Mouse (Mus musculus) T-cell, adult 2 months (primary cell): ENCODE measurements around the gene Methig1.
"Not testable (repeated sequence)": the region's sequence is repeated elsewhere in the genome, so short reads cannot be mapped to it uniquely, and the experiment has no call there.

ENCODE experiments used
- DNase-seq: peaks from one replicate; pipeline ENCODE4 v3.0.0; 2022; ENCODE audit warnings: low spot score

Methig1 gene

GRCm38 (mm10) chr15:100400592-100401250 is 47.8 kb downstream of the Methig1 start:
- DNase-seq: no peak

- no peak for DNase-seq
These were observed 48.9 kb downstream of the Methig1 start for GRCm38 (mm10) chr15:100401811-100402210.

DNA sequence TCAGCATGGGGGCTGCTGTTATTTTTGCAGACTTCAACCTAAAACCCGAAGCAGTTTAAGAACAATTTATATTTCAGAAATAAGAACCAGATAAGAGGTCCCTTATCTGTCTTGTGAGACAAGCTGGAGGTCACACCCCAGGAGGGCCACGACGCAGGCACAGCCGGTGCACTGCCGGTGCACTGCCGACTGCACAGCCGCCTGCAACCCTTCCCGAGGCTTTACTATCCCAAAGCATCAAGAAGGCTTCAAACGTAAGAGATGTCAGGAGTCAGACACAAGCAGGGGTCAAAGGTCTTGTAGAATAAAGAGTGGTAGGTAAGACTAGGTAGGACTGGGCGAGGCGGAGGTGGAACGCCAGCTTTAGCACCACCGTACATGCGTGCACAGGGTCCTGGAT is 49.4 kb downstream of the Methig1 start:
- DNase-seq: no peak

- DNase-seq: no peak
These were observed 49.8 kb downstream of the Methig1 start for GRCm38 (mm10) chr15:100402798-100403197.

DNA sequence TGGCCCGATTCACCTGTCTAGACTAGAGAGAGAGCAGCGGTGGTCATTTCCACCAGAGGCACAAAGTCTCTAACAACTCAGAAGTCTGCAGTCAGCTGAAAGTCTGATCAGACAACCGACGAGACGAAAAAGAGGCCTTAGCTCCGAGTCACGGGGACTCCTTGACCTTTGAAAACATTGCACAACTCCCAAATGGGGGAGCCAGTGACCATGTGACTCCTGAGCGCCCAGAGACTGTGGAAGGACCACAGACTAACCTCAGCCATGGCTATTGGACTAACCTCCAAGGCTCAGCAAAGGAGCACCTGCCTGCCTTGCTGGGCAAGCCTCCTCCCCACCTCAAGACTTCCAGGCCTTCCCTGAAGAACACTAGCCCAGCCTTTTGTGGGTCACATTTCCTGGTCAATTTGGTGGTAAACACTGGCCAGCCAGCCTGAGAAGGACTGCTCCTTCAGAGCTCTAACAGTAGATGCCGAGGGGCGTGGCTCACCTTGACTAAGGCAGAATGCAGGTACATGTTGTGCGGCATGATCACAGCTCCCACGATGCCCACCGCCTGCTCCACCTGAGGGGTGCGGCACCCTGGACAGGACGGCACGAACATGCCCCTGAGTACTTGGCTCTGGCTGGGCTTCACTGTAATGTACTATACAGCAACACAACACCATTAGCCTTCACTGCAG is 50.5 kb downstream of the Methig1 start:
- DNase-seq: no peak

DNA sequence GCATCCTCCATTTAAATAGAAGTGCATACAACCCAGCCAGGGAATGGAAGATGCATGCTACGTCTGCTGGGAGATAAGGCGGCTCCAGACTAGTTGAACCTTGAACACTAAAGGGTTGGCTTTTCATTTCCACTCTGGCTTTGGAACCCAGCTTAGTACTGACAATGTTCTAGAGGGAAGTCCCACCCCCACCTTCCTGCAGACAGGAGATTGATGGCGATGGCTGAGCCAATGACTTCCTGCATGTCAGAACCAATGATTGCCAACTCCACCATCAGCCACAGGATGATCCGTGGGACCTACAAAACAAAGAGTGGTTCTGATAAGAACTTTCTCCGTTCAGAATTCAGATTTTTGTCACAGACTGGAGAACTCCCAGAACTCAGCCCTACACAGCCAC is 53.1 kb downstream of the Methig1 start:
- DNase-seq: no peak

DNA sequence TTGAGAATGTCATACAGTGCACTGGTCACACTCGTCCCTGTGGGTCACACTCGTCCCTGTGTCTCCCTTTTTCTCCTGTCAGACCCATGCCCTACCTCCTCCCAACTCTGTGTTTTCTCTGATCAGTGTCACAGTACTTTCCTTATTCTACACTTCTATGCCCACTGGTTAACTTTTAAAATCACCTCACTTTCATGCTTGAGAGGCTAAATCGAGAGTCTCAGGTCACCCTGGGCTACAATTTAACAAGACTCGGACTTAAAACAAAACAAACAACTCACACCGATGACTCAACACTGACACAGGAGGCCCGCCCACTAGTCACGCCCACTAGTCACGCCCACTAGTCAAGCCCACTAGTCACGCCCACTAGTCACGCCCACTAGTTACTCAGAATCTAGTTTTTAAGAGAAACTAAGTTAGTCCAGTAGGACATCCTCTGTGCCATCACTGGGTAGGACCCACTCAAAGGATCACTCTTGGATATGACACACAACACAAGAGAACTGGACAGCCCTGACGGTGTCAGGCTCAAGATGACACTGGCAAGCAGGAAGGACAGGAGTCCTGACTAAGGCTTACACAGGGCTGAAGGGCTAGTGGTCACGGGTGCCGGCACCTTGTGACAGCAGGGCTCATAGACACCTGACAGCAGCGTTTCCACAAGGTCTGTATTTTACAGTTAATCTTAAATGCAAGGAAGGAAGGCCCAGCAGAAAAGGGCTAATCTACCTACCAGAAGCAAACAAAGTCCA is 58.1 kb downstream of the Methig1 start:
- no peak for DNase-seq

DNA sequence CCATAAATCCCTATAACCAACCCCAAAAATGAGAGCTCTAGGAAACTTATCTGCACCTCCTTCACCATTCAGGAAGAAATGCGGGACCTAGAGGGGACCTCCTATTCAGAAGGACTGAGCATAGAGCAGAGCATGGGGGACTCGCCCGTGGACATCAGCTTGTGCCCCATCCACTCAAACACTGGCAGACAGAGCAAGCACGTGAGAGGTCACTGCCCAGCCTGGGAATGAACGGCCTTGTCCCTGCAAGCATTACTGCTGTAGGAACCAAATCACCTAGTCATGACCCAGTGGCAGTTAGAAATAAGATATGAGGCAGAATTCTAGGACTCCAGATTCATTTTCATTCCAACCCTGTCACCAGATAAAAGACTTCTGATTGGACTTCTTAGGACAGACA is 58.8 kb downstream of the Methig1 start:
- no peak for DNase-seq

GRCm38 (mm10) chr15:100413306-100413705 is 60.4 kb downstream of the Methig1 start:
- DNase-seq: no peak

DNA sequence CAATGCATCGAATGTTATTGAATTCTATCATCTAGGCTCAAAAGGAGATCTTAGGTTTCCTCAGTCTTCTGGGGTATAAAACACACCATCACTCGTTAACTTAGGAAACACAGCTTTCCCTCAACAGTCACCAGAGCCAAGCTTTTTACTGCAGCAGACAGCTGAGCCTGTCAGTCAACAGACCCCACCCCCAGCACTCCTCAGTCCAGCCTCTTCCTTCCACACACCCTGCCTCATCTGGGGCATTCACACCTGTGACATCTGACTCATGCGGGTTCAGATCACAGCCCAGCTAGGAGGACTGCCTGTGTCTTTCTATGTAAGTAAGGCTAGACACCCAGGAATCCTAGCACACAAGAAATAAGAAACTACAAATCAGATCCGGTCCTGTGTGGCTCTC is 61.1 kb downstream of the Methig1 start:
- DNase-seq: peak; percentile 67

- no peak for DNase-seq
These were observed 62.0 kb downstream of the Methig1 start for GRCm38 (mm10) chr15:100414942-100415341.

GRCm38 (mm10) chr15:100415684-100416083 is 62.7 kb downstream of the Methig1 start:
- DNase-seq: no peak

DNA sequence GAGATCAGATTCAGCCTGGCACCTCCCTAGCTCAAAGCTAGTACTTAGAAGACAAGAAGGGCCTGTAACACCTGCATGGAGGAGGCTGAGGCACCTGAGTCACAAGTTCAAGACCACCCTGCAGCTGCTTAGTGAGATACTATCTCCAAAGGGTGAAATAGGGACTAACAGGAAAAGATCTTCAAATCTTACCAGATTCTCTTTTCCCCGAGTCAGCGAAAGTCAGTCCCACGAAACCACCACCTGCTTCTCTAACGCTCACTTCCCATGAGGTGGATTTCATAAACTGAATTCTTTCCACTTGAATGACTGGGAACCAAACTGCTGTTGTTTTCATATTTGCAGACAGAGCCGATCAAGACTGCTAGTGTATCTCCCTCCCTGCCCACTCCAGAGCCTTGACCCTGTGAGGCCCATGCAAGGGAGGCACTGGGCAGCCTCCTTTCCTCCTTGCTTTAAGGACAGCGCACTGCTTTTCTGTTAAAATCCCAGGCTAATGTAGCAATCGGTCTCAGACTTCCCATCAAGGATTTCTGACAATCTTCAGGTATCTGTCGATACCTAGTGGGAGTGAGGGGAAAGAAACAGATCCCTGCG is 65.0 kb downstream of the Methig1 start:
- DNase-seq: no peak

DNA sequence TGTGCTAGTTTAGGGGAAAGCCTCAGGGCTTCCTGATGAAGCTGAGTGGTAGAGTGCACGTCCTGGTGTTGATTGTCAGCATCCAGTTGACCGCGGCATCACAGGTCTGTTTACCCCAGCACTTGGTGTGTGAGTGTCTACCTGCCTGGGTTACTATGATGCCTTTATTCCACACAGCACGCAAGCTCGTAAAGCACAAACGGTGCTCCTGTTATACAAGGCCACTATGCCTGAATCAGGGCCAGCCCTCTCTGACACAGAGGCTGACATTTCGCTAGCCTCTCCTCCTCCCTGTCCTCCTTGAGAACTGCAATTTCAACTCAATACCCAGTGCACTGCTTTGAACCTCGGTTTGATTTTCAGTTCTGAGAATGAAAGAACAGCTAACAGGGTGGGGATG is 66.4 kb downstream of the Methig1 start:
- DNase-seq: peak; percentile 69

GRCm38 (mm10) chr15:100419901-100420745 is 67.2 kb downstream of the Methig1 start:
- peak; percentile 38 for DNase-seq

DNA sequence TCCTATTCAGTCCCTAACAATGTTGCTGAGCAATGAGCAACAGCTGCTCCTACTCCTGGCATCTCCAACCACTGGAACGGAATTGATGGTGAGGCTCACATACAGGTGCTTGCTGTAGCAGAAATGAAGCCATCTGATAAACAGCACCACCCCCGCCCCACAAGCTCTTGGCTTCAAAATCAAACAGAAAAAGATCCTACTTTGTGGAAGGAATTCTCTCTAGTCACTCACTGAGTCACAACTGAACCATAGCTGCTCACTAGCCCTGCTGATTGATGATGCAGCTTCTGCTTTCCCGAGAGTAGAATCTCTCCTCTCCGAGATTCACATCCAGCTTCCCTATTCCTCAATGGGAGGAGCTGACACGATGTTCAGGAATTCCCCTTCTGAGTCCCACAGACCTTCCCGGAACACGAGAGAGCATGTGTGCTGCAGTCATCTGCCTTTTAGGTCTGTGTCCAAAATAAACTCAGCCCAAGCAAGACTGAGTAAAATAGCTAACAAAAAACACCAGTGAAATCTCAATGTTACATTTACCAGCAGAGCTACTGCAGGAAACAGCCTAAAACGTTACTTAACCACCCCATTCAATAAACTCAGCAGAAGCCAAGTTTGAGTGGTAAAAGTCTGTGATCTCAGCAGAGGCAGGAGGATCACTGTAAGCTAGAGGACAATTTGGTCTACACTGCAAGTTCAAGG is 68.3 kb downstream of the Methig1 start:
- DNase-seq: no peak

DNA sequence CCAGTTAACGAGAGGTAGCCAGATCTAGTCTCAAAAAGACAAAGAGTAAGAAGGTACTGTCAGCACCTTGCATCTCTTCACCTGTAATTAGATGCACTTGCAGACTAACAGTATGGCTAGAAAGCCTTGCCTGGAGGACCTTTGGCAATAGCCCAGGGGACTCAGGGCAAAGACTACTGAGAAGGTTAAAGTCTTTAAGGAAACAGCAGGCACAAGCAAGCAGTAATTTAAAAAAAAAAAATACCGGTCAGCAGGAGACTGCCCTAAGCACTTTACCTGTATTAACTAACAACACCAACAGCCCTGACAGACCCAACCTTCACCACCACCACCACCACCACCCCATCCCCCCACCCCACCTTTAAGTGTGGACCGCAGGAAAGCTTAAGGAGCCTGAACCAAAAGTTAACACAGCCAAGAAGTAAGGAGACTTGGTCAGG is 68.8 kb downstream of the Methig1 start, which contains the start of gene Gm5475:
Gene Gm5475 (plus strand): TSS at position 390 of the 440 bp plus-strand sequence.
- DNase-seq: not testable (repeated sequence)

- DNase-seq: peak; percentile 10
These were observed 69.5 kb downstream of the Methig1 start for GRCm38 (mm10) chr15:100422476-100422875.

DNA sequence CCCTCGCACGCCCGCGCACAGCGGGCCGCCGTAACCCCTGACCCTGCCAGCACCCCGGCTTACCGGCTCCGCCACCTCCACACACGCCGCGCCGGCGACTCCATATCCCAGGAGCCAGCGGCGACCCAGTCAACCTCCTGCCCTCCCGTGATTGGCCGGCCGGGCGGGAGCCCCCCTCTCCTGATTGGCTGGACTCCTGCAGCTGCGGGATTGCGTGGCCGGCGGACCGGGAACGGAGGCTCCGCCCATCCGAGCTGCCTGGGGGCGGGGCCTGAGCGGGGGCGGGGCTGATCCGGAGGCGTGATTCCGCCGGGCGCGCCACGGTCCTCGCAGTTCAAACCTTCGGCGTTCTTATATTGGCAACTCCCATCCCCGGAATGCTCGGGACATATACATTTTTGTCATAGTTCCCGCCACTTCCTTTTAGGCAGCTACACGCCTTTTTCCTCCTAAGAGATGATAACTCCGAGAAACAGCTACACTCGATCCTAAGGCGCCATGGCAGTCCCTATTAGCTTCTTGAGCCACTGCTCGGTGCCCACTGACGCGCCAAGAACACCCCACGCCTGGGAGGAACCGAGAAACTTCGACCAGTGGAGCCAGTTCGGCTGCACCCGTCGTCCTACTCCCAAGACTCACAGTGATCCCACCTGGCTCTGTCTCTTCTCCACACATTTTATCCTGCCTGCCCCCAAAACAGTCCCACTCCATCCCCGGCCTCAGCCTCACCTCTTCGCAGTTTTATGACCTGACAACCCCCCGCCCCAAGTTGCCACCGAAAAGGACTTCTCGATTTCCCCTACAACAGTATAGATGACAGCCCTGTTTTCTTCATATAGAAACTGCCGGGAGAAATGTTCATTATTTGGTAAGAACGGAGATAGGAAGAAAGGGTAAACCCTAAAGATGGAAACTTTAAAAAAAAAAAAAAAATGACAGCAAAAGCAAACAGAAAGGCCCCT is 70.2 kb downstream of the Methig1 start:
- peak; percentile 85 for DNase-seq

DNA sequence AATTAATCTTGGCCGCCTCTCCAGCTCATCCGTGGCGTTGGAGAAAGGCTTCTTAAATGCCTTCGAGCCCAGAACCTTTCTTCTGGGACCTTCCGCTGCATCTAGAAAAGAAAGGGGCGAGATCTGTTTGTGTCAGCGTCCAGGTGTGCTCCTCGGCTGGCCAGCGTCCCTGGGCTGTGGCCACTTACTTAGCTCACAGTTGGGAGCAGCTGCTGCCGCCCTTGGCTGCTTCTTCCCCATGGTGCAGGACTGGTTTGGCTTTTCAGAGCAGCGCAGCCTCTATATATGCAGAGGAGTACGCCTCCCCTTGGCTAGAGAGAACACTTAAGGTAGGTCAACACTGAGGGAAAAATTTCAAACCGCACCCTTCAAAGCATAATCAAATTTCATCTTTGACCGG is 71.0 kb downstream of the Methig1 start:
- DNase-seq: peak; percentile 9
